Mouse (Mus musculus) MN1 (cell line): ENCODE data around the gene Pde4d.

ENCODE experiments used
- DNase-seq: peaks from one replicate; pipeline ENCODE4 v3.0.0-alpha.2; 2016; ENCODE audit warnings: low spot score

Pde4d gene

GRCm38 (mm10) chr13:109296347-109297037 is 846.7 kb downstream of the Pde4d start:
- DNase-seq = no peak

- DNase-seq = no peak
Observed at GRCm38 (mm10) chr13:109298852-109299251, 849.1 kb downstream of the Pde4d start.

GRCm38 (mm10) chr13:109299511-109300250 is 849.9 kb downstream of the Pde4d start:
- DNase-seq = no peak

GRCm38 (mm10) chr13:109312542-109312941 is 862.8 kb downstream of the Pde4d start:
- no peak for DNase-seq

GRCm38 (mm10) chr13:109315608-109316007 is 865.9 kb downstream of the Pde4d start:
- DNase-seq = no peak

- no peak for DNase-seq
Observed at GRCm38 (mm10) chr13:109317644-109318043, 867.9 kb downstream of the Pde4d start.

GRCm38 (mm10) chr13:109318434-109318998 is 868.8 kb downstream of the Pde4d start:
- DNase-seq = no peak

GRCm38 (mm10) chr13:109326061-109326460 is 876.3 kb downstream of the Pde4d start:
- DNase-seq = no peak

- DNase-seq = no peak
Observed at GRCm38 (mm10) chr13:109331563-109331962, 881.8 kb downstream of the Pde4d start.

GRCm38 (mm10) chr13:109341902-109342301 is 892.2 kb downstream of the Pde4d start:
- DNase-seq = peak; percentile 64

- peak; percentile 72 for DNase-seq
Observed at GRCm38 (mm10) chr13:109342469-109342868, 892.7 kb downstream of the Pde4d start.

GRCm38 (mm10) chr13:109343596-109343995 is 893.8 kb downstream of the Pde4d start:
- DNase-seq = peak; percentile 91

- DNase-seq = no peak
Observed at GRCm38 (mm10) chr13:109347770-109348169, 898.0 kb downstream of the Pde4d start.

- no peak for DNase-seq
Observed at GRCm38 (mm10) chr13:109348316-109348715, 898.6 kb downstream of the Pde4d start.

GRCm38 (mm10) chr13:109350100-109350499 is 900.4 kb downstream of the Pde4d start:
- no peak for DNase-seq

GRCm38 (mm10) chr13:109354017-109354416 is 904.3 kb downstream of the Pde4d start:
- DNase-seq = no peak

- peak; percentile 24 for DNase-seq
Observed at GRCm38 (mm10) chr13:109356252-109356651, 906.5 kb downstream of the Pde4d start.

GRCm38 (mm10) chr13:109359994-109360393 is 910.2 kb downstream of the Pde4d start:
- no peak for DNase-seq

- no peak for DNase-seq
Observed at GRCm38 (mm10) chr13:109362340-109362739, 912.6 kb downstream of the Pde4d start.

- DNase-seq = no peak
Observed at GRCm38 (mm10) chr13:109374465-109374864, 924.7 kb downstream of the Pde4d start.

- DNase-seq = peak; percentile 40
Observed at GRCm38 (mm10) chr13:109376681-109377080, 926.9 kb downstream of the Pde4d start.

GRCm38 (mm10) chr13:109380149-109380548 is 930.4 kb downstream of the Pde4d start:
- DNase-seq = no peak

- DNase-seq = no peak
Observed at GRCm38 (mm10) chr13:109388626-109389220, 939.0 kb downstream of the Pde4d start.
